Mouse (Mus musculus) thymus, postnatal 0 days (tissue): ENCODE data around the gene Spag9. TPM values are rescaled to one million over a fixed set of nuclear protein-coding genes. Genes with fewer than 3 reads are reported as not detected.

Experiments used
- DNase-seq: peaks from one replicate; pipeline ENCODE4 v3.0.0-alpha.2; 2015; ENCODE audit warnings: low spot score
- polyA plus RNA-seq: library from polyadenylated mRNA; unstranded; fragments of >200 nt; fragmentation: Nextera tagmentation; extraction: Ambion mirVana; gene quantifications from 2 replicates; pipeline ENCODE4 v1.2.1, GENCODE M21; 2015

Spag9 gene
- 32.1 and 41.4 TPM in 2 replicates for polyA plus RNA-seq

GRCm38 (mm10) chr11:93995720-93996305 is at the start of gene Spag9:
Spag9 (plus strand) TSS chr11:93996091.
- DNase-seq, result peak; percentile 96

GRCm38 (mm10) chr11:93948887-93949567 is 46.9 kb upstream of the Spag9 start:
- DNase-seq, result no peak

GRCm38 (mm10) chr11:93950045-93950444 is 45.8 kb upstream of the Spag9 start:
- DNase-seq, result no peak

GRCm38 (mm10) chr11:93952376-93952775 is 43.5 kb upstream of the Spag9 start:
- no peak for DNase-seq

GRCm38 (mm10) chr11:93954738-93955255 is 41.1 kb upstream of the Spag9 start:
- peak; percentile 8 for DNase-seq

- peak; percentile 92 for DNase-seq
Measured at GRCm38 (mm10) chr11:93955256-93956150, 40.4 kb upstream of the Spag9 start.

GRCm38 (mm10) chr11:93956159-93956558 is 39.7 kb upstream of the Spag9 start, which contains the start of gene Nme2:
Nme2 (minus strand) TSS chr11:93956259.
- no peak for DNase-seq

- no peak for DNase-seq
Measured at GRCm38 (mm10) chr11:93957031-93957555, 38.8 kb upstream of the Spag9 start.

GRCm38 (mm10) chr11:93957746-93958145 is 38.1 kb upstream of the Spag9 start:
- no peak for DNase-seq

- no peak for DNase-seq
Measured at GRCm38 (mm10) chr11:93961482-93961881, 34.4 kb upstream of the Spag9 start.

- DNase-seq, result no peak
Measured at GRCm38 (mm10) chr11:93963013-93963412, 32.9 kb upstream of the Spag9 start.

GRCm38 (mm10) chr11:93965391-93965790 is 30.5 kb upstream of the Spag9 start:
- no peak for DNase-seq

GRCm38 (mm10) chr11:93967381-93967780 is 28.5 kb upstream of the Spag9 start:
- peak; percentile 15 for DNase-seq

GRCm38 (mm10) chr11:93968005-93968847 is 27.7 kb upstream of the Spag9 start, which contains the start of the genes Gm20390 and Nme1:
Gm20390 (minus strand) TSS chr11:93968293.
Nme1 (minus strand) TSS chr11:93968521.
- peak; percentile 99 for DNase-seq

- DNase-seq, result no peak
Measured at GRCm38 (mm10) chr11:93968848-93969128, 27.1 kb upstream of the Spag9 start.

GRCm38 (mm10) chr11:93969171-93969570 is 26.7 kb upstream of the Spag9 start:
- no peak for DNase-seq

GRCm38 (mm10) chr11:93969799-93970198 is 26.1 kb upstream of the Spag9 start:
- no peak for DNase-seq

- DNase-seq, result no peak
Measured at GRCm38 (mm10) chr11:93972951-93973350, 22.9 kb upstream of the Spag9 start.

- DNase-seq, result no peak
Measured at GRCm38 (mm10) chr11:93979502-93980049, 16.3 kb upstream of the Spag9 start.

GRCm38 (mm10) chr11:93984619-93985018 is 11.3 kb upstream of the Spag9 start:
- DNase-seq, result no peak
